Mouse (Mus musculus) kidney, adult 2 months (tissue): Measurements from ENCODE around the gene Aanat. TPM values are rescaled to one million over a fixed set of nuclear protein-coding genes. Genes with fewer than 3 reads are reported as not detected.

Experiments
- DNase-seq: peaks from one replicate; pipeline ENCODE4 v3.0.0; 2021
- H3K27ac ChIP-seq: fragments of 200-500 bp; 2 replicates; pipeline ENCODE4 v1.5.1; 2012; ENCODE audit warnings: low read depth, low read length, control low read depth, inconsistent platforms; ENCODE audit not compliant: insufficient read depth
- H3K27me3 ChIP-seq: fragments of 200-500 bp; replicated peaks from 2 replicates; pipeline ENCODE4 v1.6.1; 2012; ENCODE audit warnings: mild to moderate bottlenecking, moderate library complexity, low read length, inconsistent platforms; ENCODE audit not compliant: control insufficient read depth, insufficient read depth
- H3K36me3 ChIP-seq: fragments of 200-500 bp; 2 replicates; pipeline ENCODE4 v1.6.1; 2012; ENCODE audit warnings: mild to moderate bottlenecking, moderate library complexity, low read length, inconsistent platforms; ENCODE audit not compliant: control insufficient read depth, insufficient read depth
- H3K4me1 ChIP-seq: fragments of 200-500 bp; 2 replicates; pipeline ENCODE4 v1.6.1; 2011; ENCODE audit warnings: low read length; ENCODE audit not compliant: control insufficient read depth, insufficient read depth
- H3K4me3 ChIP-seq: fragments of 200-500 bp; 2 replicates; pipeline ENCODE4 v1.5.1; 2011; ENCODE audit warnings: mild to moderate bottlenecking, low read depth, low read length, control low read depth; ENCODE audit not compliant: insufficient read depth
- CTCF ChIP-seq: fragments of 200-500 bp; conservative IDR thresholded peaks from 2 replicates; pipeline ENCODE4 v1.5.1; 2011; ENCODE audit warnings: low read depth, mild to moderate bottlenecking, control low read depth, low read length, moderate library complexity, mixed read lengths; ENCODE audit not compliant: insufficient read depth, insufficient read length
- POLR2A ChIP-seq: fragments of 200-500 bp; IDR thresholded peaks from one replicate; pipeline ENCODE4 v1.6.1; 2011; ENCODE audit warnings: low read depth, low read length, control low read depth
- WGBS: fragments of 180-500 bp; shearing (Covaris S2); methylation state at CpG from one replicate; pipeline ENCODE4 v1.1.7; 2018; 5-methylcytosine and 5-hydroxymethylcytosine counted together
- polyA plus RNA-seq: library from polyadenylated mRNA; depleted of rRNA; stranded (reverse); fragments of >200 nt; gene quantifications from 2 replicates; pipeline ENCODE4 v1.2.3, GENCODE M21; 2012

Gene Aanat
- polyA plus RNA-seq, 1 experiment, result not detected

DNA sequence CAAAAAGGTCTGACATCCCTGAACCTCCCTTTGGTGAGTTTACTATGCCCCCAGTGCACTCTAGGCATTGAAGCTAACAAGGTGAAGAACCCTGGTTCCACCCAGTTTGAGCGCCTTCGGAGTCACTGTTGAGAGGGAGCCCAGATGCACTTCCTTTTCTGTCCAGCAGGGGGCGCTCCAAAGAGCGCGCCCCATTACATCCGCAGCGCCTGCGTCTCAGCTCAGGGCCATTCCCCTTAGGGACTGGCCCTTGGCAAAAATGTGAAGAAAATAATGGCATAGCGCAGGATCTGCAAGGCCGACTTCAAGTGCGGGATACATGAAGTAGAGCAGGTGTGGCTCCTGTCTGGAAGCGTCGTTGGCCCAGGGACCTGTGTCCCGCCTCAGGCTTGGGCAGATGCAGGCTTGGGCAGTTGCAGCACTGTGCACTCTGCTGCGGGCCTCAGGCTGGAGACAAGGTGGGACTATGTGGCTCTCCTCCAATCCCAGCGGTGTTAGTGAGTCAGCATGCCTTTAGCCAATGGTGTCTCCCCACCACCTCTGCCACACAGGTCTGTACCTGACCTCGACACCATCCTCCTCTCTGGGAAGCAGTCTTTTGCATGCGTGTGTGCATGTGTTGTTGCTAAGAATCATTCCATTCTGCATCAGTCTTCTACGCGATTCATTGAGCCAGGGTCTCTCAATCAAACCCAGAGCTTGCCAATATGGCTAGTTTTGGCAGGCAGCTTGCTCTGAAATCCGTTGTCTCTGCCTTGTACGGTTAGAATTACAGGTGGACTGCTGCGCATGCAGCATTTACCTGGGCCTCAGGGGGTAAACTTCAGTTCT is 784 bp downstream of the Aanat start:
- DNase-seq, result peak; percentile 70
- no peak for TF ChIP-seq POLR2A
- peak; percentile 86 for TF ChIP-seq CTCF
- Histone ChIP-seq H3K27ac (no peak overlapping the region), H3K4me1 (no peaks in the 10 kb centered on the region), H3K36me3 (no peaks in the 10 kb centered on the region), H3K27me3 (no peaks in the 10 kb centered on the region), H3K4me3 (no peak overlapping the region)
- WGBS, result 26% methylated on average over 23 of the region's 23 CpGs

DNA sequence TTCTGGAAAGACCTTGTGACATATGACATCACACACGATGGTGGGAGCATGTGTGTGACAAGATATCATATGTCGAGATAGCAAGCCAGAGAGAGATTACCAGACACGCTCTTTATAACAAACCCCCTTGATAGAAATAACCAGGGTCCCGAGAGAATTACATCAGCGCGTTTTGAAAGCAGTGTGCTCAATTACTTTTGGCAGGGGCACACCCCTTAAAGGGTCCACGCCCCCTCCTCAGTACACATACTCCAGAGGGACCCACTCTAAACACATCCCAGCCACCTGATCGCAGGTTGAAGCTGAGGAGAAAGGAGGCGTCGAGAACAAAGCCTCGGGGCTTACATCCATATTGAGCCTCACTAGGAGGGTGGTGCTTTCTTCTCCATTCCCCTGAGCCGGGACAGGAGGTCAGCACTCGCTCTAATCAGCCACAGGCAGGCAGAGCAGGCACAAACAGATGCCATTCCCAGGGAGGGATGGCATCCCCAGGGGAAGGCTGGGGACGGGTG is 2.8 kb downstream of the Aanat start:
- WGBS, result 34% methylated on average over 14 of the region's 14 CpGs
- Histone ChIP-seq H3K4me3 (no peak overlapping the region), H3K27ac (no peak overlapping the region), H3K36me3 (no peaks in the 10 kb centered on the region), H3K4me1 (no peaks in the 10 kb centered on the region), H3K27me3 (no peaks in the 10 kb centered on the region)
- TF ChIP-seq POLR2A (no peak), CTCF (no peak)
- no peak for DNase-seq

GRCm38 (mm10) chr11:116589574-116589973 is 3.3 kb downstream of the Aanat start:
- WGBS, result 67% methylated on average over 8 of the region's 8 CpGs
- TF ChIP-seq CTCF (no peak), POLR2A (no peak)
- Histone ChIP-seq H3K4me1 (no peaks in the 10 kb centered on the region), H3K36me3 (no peaks in the 10 kb centered on the region), H3K27ac (no peak overlapping the region), H3K27me3 (no peaks in the 10 kb centered on the region), H3K4me3 (no peak overlapping the region)
- DNase-seq, result no peak

DNA sequence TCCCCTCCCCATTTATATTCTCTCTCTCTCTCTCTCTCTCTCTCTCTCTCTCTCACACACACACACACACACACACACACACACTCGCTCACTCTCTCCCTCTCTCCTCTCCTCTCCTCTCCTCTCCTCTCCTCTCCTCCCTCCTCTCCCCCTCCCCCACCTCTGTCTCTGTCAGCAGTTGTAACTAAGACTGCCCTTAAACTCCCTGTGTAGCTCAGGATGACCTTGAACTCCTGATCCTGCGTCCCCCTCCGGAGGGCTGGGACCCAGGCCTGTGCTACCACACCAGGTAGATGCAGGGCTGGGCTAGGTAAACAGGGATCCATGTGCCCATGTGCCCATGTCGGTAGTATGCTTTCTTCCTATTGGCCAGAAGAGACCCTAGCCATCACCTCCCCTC is 5.4 kb downstream of the Aanat start:
- Histone ChIP-seq H3K4me1 (no peaks in the 10 kb centered on the region), H3K27me3 (no peaks in the 10 kb centered on the region), H3K27ac (no peak overlapping the region), H3K36me3 (no peaks in the 10 kb centered on the region), H3K4me3 (no peak overlapping the region)
- no peak for TF ChIP-seq CTCF
- no peak for TF ChIP-seq POLR2A
- WGBS, result 82% methylated on average over 4 of the region's 4 CpGs
- DNase-seq, result no peak

- Histone ChIP-seq H3K27ac (no peak overlapping the region), H3K4me3 (no peak overlapping the region), H3K4me1 (no peaks in the 10 kb centered on the region), H3K36me3 (no peaks in the 10 kb centered on the region), H3K27me3 (no peaks in the 10 kb centered on the region)
- peak; percentile 96 for DNase-seq
- peak; percentile 99; the same call in 1 of the 2 replicates for TF ChIP-seq CTCF
- no peak for TF ChIP-seq POLR2A
Measured at GRCm38 (mm10) chr11:116592428-116592827, 6.2 kb downstream of the Aanat start.

- no peak overlapping the region for H3K4me3 ChIP-seq
- WGBS, result 92% methylated on average over 4 of the region's 4 CpGs
Measured at GRCm38 (mm10) chr11:116593345-116593744, 7.1 kb downstream of the Aanat start.

GRCm38 (mm10) chr11:116596766-116597165 is 10.5 kb downstream of the Aanat start:
- no peaks in the 10 kb centered on the region for H3K36me3 ChIP-seq
- H3K4me1 ChIP-seq, result no peaks in the 10 kb centered on the region
- DNase-seq, result no peak
- WGBS, result 89% methylated on average over 19 of the region's 19 CpGs
- H3K4me3 ChIP-seq, result no peak overlapping the region
- no peaks in the 10 kb centered on the region for H3K27me3 ChIP-seq
- no peak overlapping the region for H3K27ac ChIP-seq
- no peak for TF ChIP-seq CTCF
- TF ChIP-seq POLR2A, result no peak

More at GRCm38 (mm10) chr11:116593345-116593744, 7.1 kb downstream of the Aanat start:
- no peaks in the 10 kb centered on the region for H3K4me1 ChIP-seq
- TF ChIP-seq POLR2A, result no peak
- TF ChIP-seq CTCF, result no peak
- no peaks in the 10 kb centered on the region for H3K36me3 ChIP-seq
- no peak for DNase-seq
- H3K27me3 ChIP-seq, result no peaks in the 10 kb centered on the region
- no peak overlapping the region for H3K27ac ChIP-seq
